Mouse (Mus musculus): ENCODE results near the gene Cdh13.
"Not testable (repeated sequence)": the region's sequence is repeated elsewhere in the genome, so short reads cannot be mapped to it uniquely, and the experiment has no call there.

The Cdh13 gene

GRCm38 (mm10) chr8:118685863-118686262 lies 402.3 kb downstream of the Cdh13 start:
- CTCF ChIA-PET, result no interaction called here

- CTCF ChIA-PET, result no interaction called here
These were observed 406.3 kb downstream of the Cdh13 start for GRCm38 (mm10) chr8:118689849-118690248.

- CTCF ChIA-PET, result no interaction called here
These were observed 417.9 kb downstream of the Cdh13 start for GRCm38 (mm10) chr8:118701312-118701880.

- CTCF ChIA-PET, result no interaction called here
These were observed 425.8 kb downstream of the Cdh13 start for GRCm38 (mm10) chr8:118709366-118709765.

GRCm38 (mm10) chr8:118711631-118712030 lies 428.1 kb downstream of the Cdh13 start:
- CTCF ChIA-PET, result no interaction called here

GRCm38 (mm10) chr8:118713111-118713510 lies 429.6 kb downstream of the Cdh13 start:
- CTCF ChIA-PET, result no interaction called here

GRCm38 (mm10) chr8:118713596-118713995 lies 430.1 kb downstream of the Cdh13 start:
- CTCF ChIA-PET, result interaction anchor here (0.7 kb wide), 1 partner anchor 18 kb away, joined by 4 read pairs; no protein-coding TSS in a partner anchor

- CTCF ChIA-PET, result no interaction called here
These were observed 439.4 kb downstream of the Cdh13 start for GRCm38 (mm10) chr8:118722896-118723295.

- CTCF ChIA-PET, result no interaction called here
These were observed 442.1 kb downstream of the Cdh13 start for GRCm38 (mm10) chr8:118725651-118726050.

- CTCF ChIA-PET, result interaction anchor here (0.6 kb wide), 1 partner anchor 295 kb away, joined by 3 read pairs; no protein-coding TSS in a partner anchor
These were observed 458.2 kb downstream of the Cdh13 start for GRCm38 (mm10) chr8:118741781-118742180.

- CTCF ChIA-PET, result no interaction called here
These were observed 461.5 kb downstream of the Cdh13 start for GRCm38 (mm10) chr8:118744991-118745390.

GRCm38 (mm10) chr8:118748041-118748604 lies 464.6 kb downstream of the Cdh13 start:
- CTCF ChIA-PET, result no interaction called here

GRCm38 (mm10) chr8:118749191-118749590 lies 465.7 kb downstream of the Cdh13 start:
- CTCF ChIA-PET, result no interaction called here

- CTCF ChIA-PET, result no interaction called here
These were observed 466.3 kb downstream of the Cdh13 start for GRCm38 (mm10) chr8:118749786-118750185.

GRCm38 (mm10) chr8:118753710-118754109 lies 470.2 kb downstream of the Cdh13 start:
- CTCF ChIA-PET, result no interaction called here

GRCm38 (mm10) chr8:118754119-118754518 lies 470.6 kb downstream of the Cdh13 start:
- CTCF ChIA-PET, result no interaction called here

GRCm38 (mm10) chr8:118777507-118777906 lies 494.0 kb downstream of the Cdh13 start:
- CTCF ChIA-PET, result not testable (repeated sequence)

- CTCF ChIA-PET, result no interaction called here
These were observed 494.8 kb downstream of the Cdh13 start for GRCm38 (mm10) chr8:118778374-118778773.

GRCm38 (mm10) chr8:118785646-118786045 lies 502.1 kb downstream of the Cdh13 start:
- CTCF ChIA-PET, result no interaction called here

GRCm38 (mm10) chr8:118789649-118790048 lies 506.1 kb downstream of the Cdh13 start:
- CTCF ChIA-PET, result no interaction called here

- CTCF ChIA-PET, result no interaction called here
These were observed 511.4 kb downstream of the Cdh13 start for GRCm38 (mm10) chr8:118794886-118795285.

GRCm38 (mm10) chr8:118796491-118796890 lies 513.0 kb downstream of the Cdh13 start:
- CTCF ChIA-PET, result no interaction called here

GRCm38 (mm10) chr8:118797127-118797526 lies 513.6 kb downstream of the Cdh13 start:
- CTCF ChIA-PET, result no interaction called here

- CTCF ChIA-PET, result no interaction called here
These were observed 519.6 kb downstream of the Cdh13 start for GRCm38 (mm10) chr8:118803168-118803567.
